Mouse (Mus musculus): Measurements from ENCODE around the gene Erg. TPM values are rescaled to one million over a fixed set of nuclear protein-coding genes. Genes with fewer than 3 reads are reported as not detected.

Erg gene
- polyA plus RNA-seq, 1 experiment = 6.6 TPM

- no peak overlapping the region for H3K4me3 ChIP-seq (replicated peaks; ENCODE audit: insufficient read depth, low read depth, low read length)
- H3K27ac ChIP-seq (ENCODE audit: insufficient read depth, low read length) = no peak overlapping the region
- H3K4me1 ChIP-seq (ENCODE audit: control insufficient read depth, insufficient read depth, low read length) = no peaks in the 10 kb centered on the region
- 77% methylated on average over 8 of the region's 8 CpGs for WGBS
- TF ChIP-seq POLR2A (IDR thresholded peaks at IDR 0.05; ENCODE audit: borderline replicate concordance, insufficient read depth, low read length) (no peak), CTCF (IDR thresholded peaks at IDR 0.05; ENCODE audit: borderline replicate concordance, insufficient read depth, low read depth, low read length) (no peak)
- DNase-seq = no peak
- H3K27me3 ChIP-seq (ENCODE audit: control insufficient read depth, insufficient read depth, low read length) = no peaks in the 10 kb centered on the region
These were observed 93.1 kb downstream of the Erg start for GRCm38 (mm10) chr16:95493336-95493735.

- no peak for DNase-seq
- H3K27ac ChIP-seq (ENCODE audit: insufficient read depth, low read length) = no peak overlapping the region
- H3K4me1 ChIP-seq (ENCODE audit: control insufficient read depth, insufficient read depth, low read length) = no peaks in the 10 kb centered on the region
- H3K4me3 ChIP-seq (replicated peaks; ENCODE audit: insufficient read depth, low read depth, low read length) = no peak overlapping the region
- TF ChIP-seq CTCF (IDR thresholded peaks at IDR 0.05; ENCODE audit: borderline replicate concordance, insufficient read depth, low read depth, low read length) (no peak), POLR2A (IDR thresholded peaks at IDR 0.05; ENCODE audit: borderline replicate concordance, insufficient read depth, low read length) (no peak)
- WGBS = 84% methylated on average over 7 of the region's 7 CpGs
- H3K27me3 ChIP-seq (ENCODE audit: control insufficient read depth, insufficient read depth, low read length) = no peaks in the 10 kb centered on the region
These were observed 94.2 kb downstream of the Erg start for GRCm38 (mm10) chr16:95492146-95492545.

- H3K27me3 ChIP-seq (ENCODE audit: control insufficient read depth, insufficient read depth, low read length) = no peaks in the 10 kb centered on the region
- no peak overlapping the region for H3K4me3 ChIP-seq (replicated peaks; ENCODE audit: insufficient read depth, low read depth, low read length)
- H3K27ac ChIP-seq (ENCODE audit: insufficient read depth, low read length) = no peak overlapping the region
- DNase-seq = no peak
- TF ChIP-seq POLR2A (IDR thresholded peaks at IDR 0.05; ENCODE audit: borderline replicate concordance, insufficient read depth, low read length) = no peak
- H3K4me1 ChIP-seq (ENCODE audit: control insufficient read depth, insufficient read depth, low read length) = no peaks in the 10 kb centered on the region
- WGBS = 87% methylated on average over 5 of the region's 5 CpGs
These were observed 96.0 kb downstream of the Erg start for GRCm38 (mm10) chr16:95490386-95490785.

GRCm38 (mm10) chr16:95487606-95488351, 98.6 kb downstream of the Erg start:
- Histone ChIP-seq H3K4me3 (replicated peaks; ENCODE audit: insufficient read depth, low read depth, low read length) (no peak overlapping the region), H3K27ac (ENCODE audit: insufficient read depth, low read length) (no peak overlapping the region), H3K27me3 (ENCODE audit: control insufficient read depth, insufficient read depth, low read length) (no peaks in the 10 kb centered on the region), H3K4me1 (ENCODE audit: control insufficient read depth, insufficient read depth, low read length) (no peaks in the 10 kb centered on the region)
- DNase-seq = no peak
- 88% methylated on average over 9 of the region's 9 CpGs for WGBS
- TF ChIP-seq POLR2A (IDR thresholded peaks at IDR 0.05; ENCODE audit: borderline replicate concordance, insufficient read depth, low read length) (no peak), CTCF (IDR thresholded peaks at IDR 0.05; ENCODE audit: borderline replicate concordance, insufficient read depth, low read depth, low read length) (no peak)

GRCm38 (mm10) chr16:95481176-95481575, 105.2 kb downstream of the Erg start:
- WGBS = 90% methylated on average over 13 of the region's 13 CpGs
- no peak for DNase-seq
- Histone ChIP-seq H3K4me1 (ENCODE audit: control insufficient read depth, insufficient read depth, low read length) (no peaks in the 10 kb centered on the region), H3K4me3 (replicated peaks; ENCODE audit: insufficient read depth, low read depth, low read length) (no peak overlapping the region), H3K27ac (ENCODE audit: insufficient read depth, low read length) (no peak overlapping the region), H3K27me3 (ENCODE audit: control insufficient read depth, insufficient read depth, low read length) (no peaks in the 10 kb centered on the region)
- TF ChIP-seq CTCF (IDR thresholded peaks at IDR 0.05; ENCODE audit: borderline replicate concordance, insufficient read depth, low read depth, low read length) (no peak), POLR2A (IDR thresholded peaks at IDR 0.05; ENCODE audit: borderline replicate concordance, insufficient read depth, low read length) (no peak)

- H3K27ac ChIP-seq (ENCODE audit: insufficient read depth, low read length) = no peak overlapping the region
- TF ChIP-seq POLR2A (IDR thresholded peaks at IDR 0.05; ENCODE audit: borderline replicate concordance, insufficient read depth, low read length) = no peak
- no peak for TF ChIP-seq CTCF (IDR thresholded peaks at IDR 0.05; ENCODE audit: borderline replicate concordance, insufficient read depth, low read depth, low read length)
- H3K4me3 ChIP-seq (replicated peaks; ENCODE audit: insufficient read depth, low read depth, low read length) = no peak overlapping the region
- no peaks in the 10 kb centered on the region for H3K4me1 ChIP-seq (ENCODE audit: control insufficient read depth, insufficient read depth, low read length)
- 94% methylated on average over 5 of the region's 5 CpGs for WGBS
- DNase-seq = no peak
- H3K27me3 ChIP-seq (ENCODE audit: control insufficient read depth, insufficient read depth, low read length) = no peaks in the 10 kb centered on the region
These were observed 107.8 kb downstream of the Erg start for GRCm38 (mm10) chr16:95478558-95478957.

- no peaks in the 10 kb centered on the region for H3K27me3 ChIP-seq (ENCODE audit: control insufficient read depth, insufficient read depth, low read length)
- 87% methylated on average over 3 of the region's 3 CpGs for WGBS
These were observed 111.4 kb downstream of the Erg start for GRCm38 (mm10) chr16:95475041-95475440.

GRCm38 (mm10) chr16:95473946-95474345, 112.4 kb downstream of the Erg start:
- Histone ChIP-seq H3K27ac (ENCODE audit: insufficient read depth, low read length) (no peak overlapping the region), H3K4me3 (replicated peaks; ENCODE audit: insufficient read depth, low read depth, low read length) (no peak overlapping the region), H3K4me1 (ENCODE audit: control insufficient read depth, insufficient read depth, low read length) (no peaks in the 10 kb centered on the region), H3K27me3 (ENCODE audit: control insufficient read depth, insufficient read depth, low read length) (no peaks in the 10 kb centered on the region)
- 94% methylated on average over 3 of the region's 3 CpGs for WGBS
- no peak for TF ChIP-seq CTCF (IDR thresholded peaks at IDR 0.05; ENCODE audit: borderline replicate concordance, insufficient read depth, low read depth, low read length)
- no peak for TF ChIP-seq POLR2A (IDR thresholded peaks at IDR 0.05; ENCODE audit: borderline replicate concordance, insufficient read depth, low read length)
- DNase-seq = no peak

More at GRCm38 (mm10) chr16:95475041-95475440, 111.4 kb downstream of the Erg start:
- no peak for TF ChIP-seq CTCF (IDR thresholded peaks at IDR 0.05; ENCODE audit: borderline replicate concordance, insufficient read depth, low read depth, low read length)
- TF ChIP-seq POLR2A (IDR thresholded peaks at IDR 0.05; ENCODE audit: borderline replicate concordance, insufficient read depth, low read length) = no peak
- H3K4me3 ChIP-seq (replicated peaks; ENCODE audit: insufficient read depth, low read depth, low read length) = no peak overlapping the region
- H3K4me1 ChIP-seq (ENCODE audit: control insufficient read depth, insufficient read depth, low read length) = no peaks in the 10 kb centered on the region
- H3K27ac ChIP-seq (ENCODE audit: insufficient read depth, low read length) = no peak overlapping the region
- no peak for DNase-seq
